Comparison of ENCODE assay signal across 7 mouse cellular contexts in genomic region chr4:86555035-86555707, GRCm38 (mm10). TPM values are rescaled to one million over a fixed set of nuclear protein-coding genes. Genes with fewer than 3 reads are reported as not detected.
DNase-seq lines count a peak whose midpoint lies in the region; ATAC-seq and TF ChIP-seq lines count a peak whose summit lies in the region.

No protein-coding gene starts in this region.

- no peak overlapping the region for H3K4me2 ChIP-seq in kidney, postnatal 0 days (ENCODE audit: low read length)

- H3K9ac ChIP-seq in kidney, postnatal 0 days (ENCODE audit: low read depth, low read length), result no peak overlapping the region
- H3K9ac ChIP-seq in ES-E14 (ENCODE audit: insufficient read depth, low read depth, low read length, poor library complexity, severe bottlenecking), result no peak overlapping the region

- peak; percentile 84 for TF ChIP-seq CTCF in kidney, postnatal 0 days (IDR thresholded peaks at IDR 0.05; ENCODE audit: low read depth)

- ATAC-seq in kidney, postnatal 0 days (replicated peaks; ENCODE audit: low FRiP score, low read depth), result no peak; the same call in 1 of the 2 replicates
- ATAC-seq in common myeloid progenitor, adult 5-6 weeks (replicated peaks; ENCODE audit: low read depth, poor library complexity, severe bottlenecking), result peak; percentile 77

- WGBS in kidney, postnatal 0 days, result 25% methylated on average over 6 of the region's 6 CpGs
- 26% methylated on average over 6 of the region's 6 CpGs for WGBS in large intestine, adult 2 months

- no peaks in the 10 kb centered on the region for H3K27me3 ChIP-seq in kidney, postnatal 0 days (ENCODE audit: insufficient read depth, low read length)

- in situ Hi-C loops in ES-E14 (cut with MboI; ENCODE audit: low sequenced_read_pairs in 2 of 2, unreplicated experiment in 2 of 2), result no loop called here

- no peaks in the 10 kb centered on the region for H3K9me3 ChIP-seq in kidney, postnatal 0 days (replicated peaks; ENCODE audit: low read length)
- no peaks in the 10 kb centered on the region for H3K9me3 ChIP-seq in ES-E14 (ENCODE audit: control insufficient read depth, insufficient read depth, low read depth, low read length)

- H3K27ac ChIP-seq in kidney, postnatal 0 days, result no peak overlapping the region
- H3K27ac ChIP-seq in ES-E14 (ENCODE audit: insufficient read depth, low read depth, low read length, poor library complexity, severe bottlenecking), result no peak overlapping the region

- no peak overlapping the region for H3K4me3 ChIP-seq in kidney, postnatal 0 days (replicated peaks; ENCODE audit: low read depth, low read length)
- no peak overlapping the region for H3K4me3 ChIP-seq in ES-E14 (ENCODE audit: insufficient read depth in 1 of 2, low read depth in 1 of 2, low read length in 2 of 2, poor library complexity in 1 of 2, severe bottlenecking in 1 of 2)

- H3K4me1 ChIP-seq in kidney, postnatal 0 days (replicated peaks; ENCODE audit: insufficient read depth, low read length), result no peaks in the 10 kb centered on the region
- H3K4me1 ChIP-seq in ES-E14 (ENCODE audit: control insufficient read depth in 2 of 2, insufficient read depth in 2 of 2, low read length in 2 of 2, poor library complexity in 1 of 2), result no peaks in the 10 kb centered on the region

- no peaks in the 10 kb centered on the region for H3K36me3 ChIP-seq in kidney, postnatal 0 days (ENCODE audit: insufficient read depth, low read length)
- no peaks in the 10 kb centered on the region for H3K36me3 ChIP-seq in ES-E14 (ENCODE audit: control insufficient read depth, insufficient read depth, low read length, poor library complexity, severe bottlenecking)

- peak; percentile 92 for DNase-seq in kidney, postnatal 0 days (ENCODE audit: low spot score)
- DNase-seq in kidney, adult 8-10 months, result no peak
- DNase-seq in ES-E14 (ENCODE audit: low read depth, low spot score), result no peak
- DNase-seq in large intestine, adult 2 months (ENCODE audit: low read depth, low spot score), result peak; percentile 24
- DNase-seq in retina, postnatal 1 day, result peak; percentile 64
- DNase-seq in thymus, postnatal 36 days, result no peak

TF ChIP-seq in ES-E14, 5 proteins besides CTCF, POLR2A, EP300 and RAD21:
- no peak for TF ChIP-seq CHD2 (IDR thresholded peaks at IDR 0.05; ENCODE audit: low read depth, low read length)
- TF ChIP-seq HCFC1 (IDR thresholded peaks at IDR 0.05; ENCODE audit: borderline replicate concordance, insufficient read depth, low read length), result no peak
- TF ChIP-seq MAFK (IDR thresholded peaks at IDR 0.05; ENCODE audit: insufficient read depth, low read depth, low read length), result no peak
- TF ChIP-seq ZC3H11A (IDR thresholded peaks at IDR 0.05; ENCODE audit: borderline replicate concordance, low read depth, low read length), result peak; percentile 38; the same call in 1 of the 2 replicates
- TF ChIP-seq ZNF384 (IDR thresholded peaks at IDR 0.05; ENCODE audit: low read depth, low read length), result 0 out of 2 replicates have a peak, but pooled peaks have one; percentile 12

RNA-seq across cellular contexts. Expression of gene Saxo1, which starts 3.0 kb away (rescaled TPM):
- polyA plus RNA-seq in kidney, postnatal 0 days (2015; fragmentation: Nextera tagmentation; extraction: Ambion mirVana), result 0.08 and 0.21 TPM in 2 replicates
- 0.21 and 0.31 TPM in 2 replicates for total RNA-seq in ES-E14 (2012; rRNA removed)
- not detected in 2 replicates for total RNA-seq in common myeloid progenitor, adult 5-6 weeks (2017)
- polyA plus RNA-seq in large intestine, adult 2 months (2012; rRNA removed), result not detected in 2 replicates

RNA-seq across cellular contexts. Expression of gene Rraga, which starts 20.3 kb away (rescaled TPM):
- 80.3 and 86.3 TPM in 2 replicates for polyA plus RNA-seq in kidney, postnatal 0 days (2015; fragmentation: Nextera tagmentation; extraction: Ambion mirVana)
- 14.0 and 22.8 TPM in 2 replicates for total RNA-seq in ES-E14 (2012; rRNA removed)
- 13.5 and 14.3 TPM in 2 replicates for total RNA-seq in common myeloid progenitor, adult 5-6 weeks (2017)
- 34.8 and 35.0 TPM in 2 replicates for polyA plus RNA-seq in large intestine, adult 2 months (2012; rRNA removed)

RNA-seq across cellular contexts. Expression of gene Haus6, which starts 56.7 kb away (rescaled TPM):
- 8.9 and 10.6 TPM in 2 replicates for polyA plus RNA-seq in kidney, postnatal 0 days (2015; fragmentation: Nextera tagmentation; extraction: Ambion mirVana)
- total RNA-seq in ES-E14 (2012; rRNA removed), result 53.9 and 55.8 TPM in 2 replicates
- total RNA-seq in common myeloid progenitor, adult 5-6 weeks (2017), result 35.6 and 39.3 TPM in 2 replicates
- 2.6 and 2.8 TPM in 2 replicates for polyA plus RNA-seq in large intestine, adult 2 months (2012; rRNA removed)

Comparison
In these comparisons a context has a peak if more than half of its experiments do, and no peak if none do; other contexts are left out.
1. DNase-seq: peak in kidney, postnatal 0 days (single experiment), large intestine, adult 2 months (single experiment) and retina, postnatal 1 day (single experiment); none in kidney, adult 8-10 months (0 of 2), ES-E14 (single experiment) and thymus, postnatal 36 days (0 of 2).